Mouse (Mus musculus) thymus, adult 2 months (tissue): ENCODE results near the gene Ifna9. TPM values are rescaled to one million over a fixed set of nuclear protein-coding genes. Genes with fewer than 3 reads are reported as not detected.
"Not testable (repeated sequence)": the region's sequence is repeated elsewhere in the genome, so short reads cannot be mapped to it uniquely, and the experiment has no call there.

Experiments
- DNase-seq: peaks from one replicate; pipeline ENCODE4 v3.0.0; 2021
- H3K27ac ChIP-seq: fragments of 200-500 bp; 2 replicates; pipeline ENCODE4 v1.5.1; 2012; ENCODE audit warnings: low read length, control low read depth; ENCODE audit not compliant: control insufficient read depth, insufficient read depth
- H3K27me3 ChIP-seq: fragments of 200-500 bp; 2 replicates; pipeline ENCODE4 v1.6.1; 2012; ENCODE audit warnings: mild to moderate bottlenecking, low read length, moderate library complexity, mixed read lengths; ENCODE audit not compliant: control insufficient read depth, insufficient read depth
- H3K36me3 ChIP-seq: fragments of 200-500 bp; 2 replicates; pipeline ENCODE4 v1.6.1; 2012; ENCODE audit warnings: mild to moderate bottlenecking, low read length, moderate library complexity; ENCODE audit not compliant: control insufficient read depth, insufficient read depth
- H3K4me1 ChIP-seq: fragments of 200-500 bp; replicated peaks from 2 replicates; pipeline ENCODE4 v1.6.1; 2012; ENCODE audit warnings: low read length; ENCODE audit not compliant: control insufficient read depth, insufficient read depth
- H3K4me3 ChIP-seq: fragments of 200-500 bp; 2 replicates; pipeline ENCODE4 v1.5.1; 2012; ENCODE audit warnings: mild to moderate bottlenecking, low read length, control low read depth, moderate library complexity; ENCODE audit not compliant: control insufficient read depth, insufficient read depth
- CTCF ChIP-seq: fragments of 200-500 bp; IDR thresholded peaks from 2 replicates; pipeline ENCODE4 v1.5.1; 2012; ENCODE audit warnings: mild to moderate bottlenecking, control low read depth, low read length, moderate library complexity, borderline replicate concordance; ENCODE audit not compliant: control insufficient read depth, poor library complexity, insufficient read depth; ENCODE audit errors: extremely low read depth
- POLR2A ChIP-seq: fragments of 200-500 bp; IDR thresholded peaks from 2 replicates; pipeline ENCODE4 v1.6.1; 2012; ENCODE audit warnings: mild to moderate bottlenecking, low read length, control low read depth, moderate library complexity; ENCODE audit not compliant: control insufficient read depth, poor library complexity, insufficient read depth; ENCODE audit errors: extremely low read depth
- WGBS: fragments of 180-500 bp; shearing (Covaris S2); methylation state at CpG from one replicate; pipeline ENCODE4 v1.1.7; 2018; 5-methylcytosine and 5-hydroxymethylcytosine counted together
- polyA plus RNA-seq: library from polyadenylated mRNA; depleted of rRNA; stranded (reverse); fragments of >200 nt; gene quantifications from 2 replicates; pipeline ENCODE4 v1.2.3, GENCODE M21; 2012; rRNA removed

Gene Ifna9
- polyA plus RNA-seq, 1 experiment: not detected

GRCm38 (mm10) chr4:88561791-88562190, 30.4 kb downstream of the Ifna9 start:
- no peak for DNase-seq
- 95% methylated on average over 1 of the region's 1 CpGs for WGBS
- TF ChIP-seq CTCF (no peak), POLR2A (no peak)

GRCm38 (mm10) chr4:88558145-88558544, 34.0 kb downstream of the Ifna9 start, which contains the start of gene Ifna15:
Gene Ifna15 (minus strand): TSS chr4:88558245.
- not testable (repeated sequence) for H3K27me3 ChIP-seq, H3K4me3 ChIP-seq, H3K4me1 ChIP-seq, DNase-seq, H3K27ac ChIP-seq, H3K36me3 ChIP-seq

More at GRCm38 (mm10) chr4:88561791-88562190, 30.4 kb downstream of the Ifna9 start:
- Histone ChIP-seq H3K27me3 (no peaks in the 10 kb centered on the region; the same call in 1 of the 2 replicates), H3K4me3 (no peak overlapping the region), H3K36me3 (no peaks in the 10 kb centered on the region), H3K27ac (no peak overlapping the region), H3K4me1 (no peaks in the 10 kb centered on the region)

GRCm38 (mm10) chr4:88550161-88550945, 41.8 kb downstream of the Ifna9 start:
- Histone ChIP-seq H3K36me3 (no peaks in the 10 kb centered on the region), H3K27ac (no peak overlapping the region), H3K4me3 (peak overlapping the region; percentile 53), H3K27me3 (no peaks in the 10 kb centered on the region), H3K4me1 (peaks cover 4% of the 10 kb centered on the region)
- TF ChIP-seq CTCF (peak; percentile 82; the same call in 1 of the 2 replicates), POLR2A (no peak)
- 14% methylated on average over 22 of the region's 22 CpGs for WGBS
- DNase-seq: peak; percentile 81

GRCm38 (mm10) chr4:88547986-88548385, 44.2 kb downstream of the Ifna9 start:
- no peaks in the 10 kb centered on the region for H3K27me3 ChIP-seq
- no peak overlapping the region for H3K4me3 ChIP-seq
- no peaks in the 10 kb centered on the region for H3K36me3 ChIP-seq
- 80% methylated on average over 1 of the region's 1 CpGs for WGBS
- TF ChIP-seq POLR2A (no peak), CTCF (no peak)
- H3K4me1 ChIP-seq: peaks cover 4% of the 10 kb centered on the region
- no peak overlapping the region for H3K27ac ChIP-seq
- no peak for DNase-seq

DNA sequence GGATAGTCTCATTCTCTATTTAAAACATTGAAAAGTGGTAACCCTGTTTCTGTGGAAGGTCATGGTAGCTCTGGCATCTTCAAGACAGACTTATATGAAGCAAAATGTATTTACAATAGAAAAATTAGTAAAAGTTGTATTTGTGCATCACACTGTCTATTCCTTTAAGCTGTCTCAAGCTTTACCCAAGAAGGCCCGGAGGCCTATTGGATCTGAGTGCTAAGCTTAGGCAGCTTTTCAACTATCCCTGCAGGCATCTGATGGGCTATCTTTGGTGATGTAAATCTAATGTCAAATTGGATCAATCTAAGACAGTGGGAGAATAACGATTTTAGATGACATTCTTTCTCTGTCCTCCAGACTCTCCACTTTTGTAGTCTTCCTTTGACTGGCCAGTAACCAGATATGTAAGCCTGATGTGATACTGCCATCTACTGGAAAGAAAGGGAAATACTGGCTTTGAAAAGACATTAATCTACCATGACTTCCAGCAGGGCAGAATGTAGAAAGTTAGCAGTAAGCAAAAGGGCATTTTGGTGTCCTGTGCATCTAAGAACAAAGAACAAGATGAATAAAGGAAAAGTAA, 48.4 kb downstream of the Ifna9 start:
- Histone ChIP-seq H3K4me1 (no peaks in the 10 kb centered on the region), H3K36me3 (no peaks in the 10 kb centered on the region), H3K27ac (no peak overlapping the region), H3K4me3 (no peak overlapping the region), H3K27me3 (no peaks in the 10 kb centered on the region)
- TF ChIP-seq CTCF: no peak
- no peak for TF ChIP-seq POLR2A
- peak; percentile 6 for DNase-seq
- 50% methylated on average over 2 of the region's 2 CpGs for WGBS

Other genes starting within 250 kb of the Ifna9 start
- gene Hacd4, start 153.5 kb downstream of the Ifna9 start, polyA plus RNA-seq: 0.93 and 1.0 TPM in 2 replicates
- not detected in 2 replicates for gene Ifnb1, start 69.6 kb downstream of the Ifna9 start, polyA plus RNA-seq
- gene Ifna15, start 34.1 kb downstream of the Ifna9 start, polyA plus RNA-seq: not detected in 2 replicates
- gene Ifna14, start 20.6 kb downstream of the Ifna9 start, polyA plus RNA-seq: not detected in 2 replicates
- gene Ifna12, start 11.0 kb upstream of the Ifna9 start, polyA plus RNA-seq: not detected in 2 replicates
- not detected in 2 replicates for gene C87499, start 42.0 kb upstream of the Ifna9 start, polyA plus RNA-seq
- gene Ifna13, start 52.1 kb upstream of the Ifna9 start, polyA plus RNA-seq: not detected in 2 replicates
- not detected in 2 replicates for gene Ifna16, start 84.5 kb upstream of the Ifna9 start, polyA plus RNA-seq
- gene Ifna2, start 91.5 kb upstream of the Ifna9 start, polyA plus RNA-seq: not detected in 2 replicates
- 0.17 TPM in 1 of 2 replicates, not detected in the other for gene Ifnab, start 99.0 kb upstream of the Ifna9 start, polyA plus RNA-seq
- 0.86 and 1.5 TPM in 2 replicates for gene Gm26566, start 129.4 kb upstream of the Ifna9 start, polyA plus RNA-seq
- gene Klhl9, start 130.1 kb upstream of the Ifna9 start, polyA plus RNA-seq: 21.3 and 29.3 TPM in 2 replicates
- not detected in 2 replicates for gene Gm13271, start 162.5 kb upstream of the Ifna9 start, polyA plus RNA-seq
- 0.07 and 0.08 TPM in 2 replicates for gene Gm13283, start 167.7 kb upstream of the Ifna9 start, polyA plus RNA-seq
- gene Gm13290, start 181.4 kb upstream of the Ifna9 start, polyA plus RNA-seq: not detected in 2 replicates
- not detected in 2 replicates for gene Gm13289, start 184.5 kb upstream of the Ifna9 start, polyA plus RNA-seq
- not detected in 2 replicates for gene Gm13272, start 187.5 kb upstream of the Ifna9 start, polyA plus RNA-seq
- 0.16 TPM in 1 of 2 replicates, not detected in the other for gene Ifnz, start 189.7 kb upstream of the Ifna9 start, polyA plus RNA-seq
- gene Gm13276, start 193.3 kb upstream of the Ifna9 start, polyA plus RNA-seq: not detected in 2 replicates
- gene Gm13277, start 196.2 kb upstream of the Ifna9 start, polyA plus RNA-seq: not detected in 2 replicates
- not detected in 2 replicates for gene Gm13278, start 199.2 kb upstream of the Ifna9 start, polyA plus RNA-seq
- not detected in 2 replicates for gene Gm13275, start 202.1 kb upstream of the Ifna9 start, polyA plus RNA-seq
- not detected in 2 replicates for gene Gm13279, start 205.0 kb upstream of the Ifna9 start, polyA plus RNA-seq
- not detected in 2 replicates for gene Gm13285, start 207.3 kb upstream of the Ifna9 start, polyA plus RNA-seq
- gene Gm13287, start 210.9 kb upstream of the Ifna9 start, polyA plus RNA-seq: not detected in 2 replicates
- not detected in 2 replicates for gene Gm13288, start 213.1 kb upstream of the Ifna9 start, polyA plus RNA-seq
- not detected in 2 replicates for gene Ifna7, start 223.8 kb upstream of the Ifna9 start, polyA plus RNA-seq
- not detected in 2 replicates for gene Ifna11, start 227.6 kb upstream of the Ifna9 start, polyA plus RNA-seq
- not detected in 2 replicates for gene Ifna6, start 235.0 kb upstream of the Ifna9 start, polyA plus RNA-seq
- not detected in 2 replicates for gene Ifna5, start 243.1 kb upstream of the Ifna9 start, polyA plus RNA-seq
- not detected in 2 replicates for gene Ifna4, start 249.5 kb upstream of the Ifna9 start, polyA plus RNA-seq